Mouse (Mus musculus): ENCODE results near the gene Sult2a2.
"Not testable (repeated sequence)": the region's sequence is repeated elsewhere in the genome, so short reads cannot be mapped to it uniquely, and the experiment has no call there.

Gene Sult2a2

DNA sequence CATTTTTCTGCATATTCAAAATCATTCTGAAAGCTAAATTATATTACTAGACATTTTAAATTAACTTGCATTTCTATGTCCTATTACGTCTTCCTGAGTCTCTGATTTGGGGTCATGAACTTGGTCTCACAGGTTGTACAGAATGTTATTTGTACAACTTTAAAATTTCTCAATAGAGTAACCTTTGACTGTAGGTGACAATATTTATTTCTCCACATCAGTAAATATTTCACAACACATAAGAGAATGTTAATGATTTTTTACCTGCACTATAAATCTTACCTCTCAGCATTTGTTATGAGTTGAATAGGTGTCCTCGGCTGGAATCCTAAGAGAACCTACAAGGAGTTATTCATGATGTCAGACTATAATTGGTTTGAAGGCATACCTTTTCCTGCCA, at the start of gene Sult2a2:
Gene Sult2a2, plus strand, starts transcription at position 301 of the 400 bp plus-strand sequence.
- DNase-seq (ENCODE audit: low spot score in 2 of 2): not testable (repeated sequence)

DNA sequence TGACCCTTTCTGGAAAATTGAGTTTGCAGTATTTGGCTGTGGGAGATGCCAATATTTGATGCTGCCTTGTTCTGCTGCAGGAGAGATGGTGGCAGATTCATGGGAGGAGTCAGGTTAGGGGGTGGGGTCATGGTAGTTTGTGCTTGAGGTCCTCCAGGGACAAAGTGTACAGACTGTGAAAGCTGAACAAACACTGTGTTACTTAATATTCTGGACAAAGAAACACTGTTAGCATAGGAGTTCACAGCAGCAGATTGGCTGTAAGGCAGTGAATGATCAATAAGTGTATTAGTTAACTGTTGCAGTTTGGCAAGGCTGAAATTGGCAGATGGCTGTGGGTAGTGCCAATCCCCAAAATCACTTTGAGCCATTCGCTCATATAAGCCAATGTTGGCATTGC, 80.6 kb downstream of the Sult2a2 start:
- DNase-seq (ENCODE audit: low spot score in 2 of 2): no peak
